Mouse (Mus musculus) natural killer cell, adult 2 months (primary cell): ENCODE results near the gene Tspan6.

Source experiments
- DNase-seq, 2 experiments: peaks; one replicate each; pipeline ENCODE4 v3.0.0; 2022; ENCODE audit warnings: low spot score in 2 of 2

Tspan6 gene

GRCm38 (mm10) chrX:133898014-133898542, at the start of gene Tspan6:
Tspan6 (minus strand) TSS chrX:133898429.
- peak; percentile 60 to 68 for DNase-seq

DNA sequence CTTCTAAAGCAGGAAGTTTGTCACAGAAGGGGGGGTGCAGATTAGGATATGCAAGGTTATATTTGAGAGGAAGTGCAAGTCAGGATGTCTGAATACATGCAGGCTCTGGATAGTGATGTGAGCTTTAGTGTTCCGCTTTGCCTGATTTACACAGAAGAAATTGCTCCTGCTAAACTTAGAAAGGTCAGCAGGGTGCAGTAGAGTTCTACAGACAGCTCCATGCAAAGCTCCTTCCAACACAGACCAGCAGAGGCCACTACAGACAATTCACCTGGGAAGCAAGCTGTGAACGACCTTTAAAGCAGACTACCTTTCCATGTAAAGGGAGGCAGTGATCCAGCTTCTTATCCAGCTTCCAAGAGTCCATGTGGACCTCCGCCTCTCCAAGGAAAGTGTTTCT, 49.2 kb upstream of the Tspan6 start:
- DNase-seq, result peak in 1 of 2 experiments; percentile 25

DNA sequence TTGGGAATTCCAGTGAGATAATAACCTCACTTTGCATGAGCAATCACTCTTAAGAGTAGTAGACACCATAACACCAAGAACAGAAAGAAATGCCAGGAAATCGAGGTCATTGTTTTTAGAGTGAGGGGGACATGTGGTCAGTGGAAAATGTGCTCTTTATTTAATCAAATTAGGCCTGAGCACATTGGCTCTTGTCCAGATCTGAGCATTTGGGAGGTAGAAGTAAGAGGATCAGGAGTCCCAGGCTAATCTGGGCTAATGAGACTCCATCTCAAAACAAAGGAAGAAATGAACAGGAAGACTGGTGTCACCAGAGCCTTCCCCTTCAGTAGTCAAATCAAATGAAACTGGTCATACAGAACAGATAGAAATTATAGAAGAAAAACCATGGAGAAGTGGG, 41.3 kb upstream of the Tspan6 start:
- DNase-seq, result no peak

DNA sequence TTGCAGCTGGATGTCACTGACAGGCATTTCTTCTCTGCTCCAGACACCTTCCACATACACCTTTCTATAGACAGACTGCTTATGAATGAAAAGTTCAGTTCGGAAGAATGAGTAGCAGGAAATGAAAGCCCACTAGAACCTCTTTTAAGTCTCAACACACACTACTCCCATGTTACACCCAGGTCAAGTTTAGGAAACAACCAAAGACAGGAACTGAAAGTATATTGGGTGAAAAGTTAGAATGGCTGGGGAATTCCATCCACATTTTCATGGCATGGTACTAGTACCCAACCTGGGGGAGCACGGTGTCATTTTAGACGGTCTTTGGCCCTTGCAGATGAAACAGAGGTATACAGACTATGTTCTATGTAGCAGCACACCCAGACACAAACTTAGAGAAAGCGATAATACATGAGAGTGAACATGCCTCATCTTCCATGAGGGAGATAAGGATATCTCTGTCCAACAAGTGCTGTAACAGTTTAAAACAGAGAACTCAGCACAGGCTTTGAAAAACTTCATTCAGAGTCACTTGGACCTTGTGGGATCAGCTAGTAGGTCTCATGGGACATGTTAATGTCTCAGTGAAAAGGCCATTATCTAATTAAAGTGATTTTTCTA, 38.5 kb upstream of the Tspan6 start:
- no peak for DNase-seq

DNA sequence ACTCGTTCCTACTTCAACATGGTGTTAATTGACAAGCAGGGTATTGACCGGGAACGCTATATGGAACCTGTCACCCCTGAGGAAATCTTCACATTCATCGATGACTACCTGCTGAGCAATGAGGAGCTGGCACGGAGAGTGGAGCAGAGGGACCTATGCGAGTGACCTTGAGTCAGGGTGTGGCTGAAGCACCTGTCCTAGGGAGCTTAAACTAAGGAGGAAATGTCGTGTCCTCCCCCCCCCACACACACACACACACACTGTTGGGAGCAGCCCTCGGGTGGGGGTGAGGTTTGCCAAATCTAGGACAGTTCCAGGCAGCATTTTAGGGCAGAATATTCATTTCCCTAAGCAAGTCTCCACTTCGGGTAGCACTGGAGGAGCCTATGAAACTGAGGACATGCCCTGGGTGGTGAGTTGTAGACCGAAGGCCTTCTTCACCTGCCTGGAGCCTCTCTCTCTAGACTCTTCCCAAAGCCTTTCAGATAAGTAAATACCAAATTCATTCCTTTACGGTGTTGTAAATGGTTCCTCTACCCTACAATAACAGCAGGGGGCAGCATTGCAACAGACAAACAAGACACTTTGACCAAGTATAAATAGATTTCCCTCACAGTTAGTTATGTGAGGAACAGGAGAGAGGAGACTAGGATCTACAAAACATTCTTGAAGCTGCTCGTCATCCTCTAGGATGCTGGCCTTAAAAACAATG, 33.2 kb upstream of the Tspan6 start:
- DNase-seq, result peak in 1 of 2 experiments; percentile 3

DNA sequence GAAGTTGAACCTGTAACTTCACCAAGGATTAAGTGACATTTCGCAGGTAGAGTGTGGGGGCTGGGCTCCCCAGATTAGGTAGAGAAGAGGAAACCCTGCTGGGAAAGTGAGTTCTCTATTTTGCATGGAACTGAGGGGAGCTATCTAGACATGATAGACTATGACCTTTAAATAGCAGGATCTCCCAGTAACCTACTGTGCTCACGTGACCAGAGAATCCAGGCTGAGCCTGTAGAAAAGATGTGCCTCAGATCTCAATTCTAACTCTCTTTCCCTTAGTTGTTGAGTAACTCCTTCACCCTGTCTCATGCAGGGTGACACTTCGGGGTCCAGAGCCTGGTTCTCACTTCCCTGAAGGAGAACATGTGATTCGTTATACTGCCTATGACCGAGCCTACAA, 28.5 kb upstream of the Tspan6 start:
- DNase-seq, result no peak

GRCm38 (mm10) chrX:133921187-133921586, 23.0 kb upstream of the Tspan6 start:
- no peak for DNase-seq

DNA sequence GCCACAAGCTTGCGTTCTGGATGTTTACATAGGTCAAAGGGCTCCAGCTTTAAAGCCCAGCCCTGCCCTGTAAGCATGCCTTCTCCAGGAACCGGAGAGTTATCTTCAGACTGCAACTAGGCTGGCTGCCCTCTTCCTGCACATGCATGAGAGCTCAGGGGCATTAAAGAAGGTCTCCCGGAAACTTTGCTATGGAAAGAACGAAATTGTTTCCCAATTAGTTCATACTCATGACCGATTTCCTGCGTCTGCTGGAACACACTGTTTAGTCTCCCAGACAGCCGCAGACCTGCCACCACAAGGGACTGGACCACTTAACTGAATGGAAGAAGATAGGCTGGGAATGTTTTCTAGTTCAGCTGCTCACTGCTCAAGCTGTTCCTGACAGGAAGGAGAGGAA, 16.0 kb upstream of the Tspan6 start:
- no peak for DNase-seq

- DNase-seq, result no peak
Measured at GRCm38 (mm10) chrX:133913006-133913405, 14.8 kb upstream of the Tspan6 start.

DNA sequence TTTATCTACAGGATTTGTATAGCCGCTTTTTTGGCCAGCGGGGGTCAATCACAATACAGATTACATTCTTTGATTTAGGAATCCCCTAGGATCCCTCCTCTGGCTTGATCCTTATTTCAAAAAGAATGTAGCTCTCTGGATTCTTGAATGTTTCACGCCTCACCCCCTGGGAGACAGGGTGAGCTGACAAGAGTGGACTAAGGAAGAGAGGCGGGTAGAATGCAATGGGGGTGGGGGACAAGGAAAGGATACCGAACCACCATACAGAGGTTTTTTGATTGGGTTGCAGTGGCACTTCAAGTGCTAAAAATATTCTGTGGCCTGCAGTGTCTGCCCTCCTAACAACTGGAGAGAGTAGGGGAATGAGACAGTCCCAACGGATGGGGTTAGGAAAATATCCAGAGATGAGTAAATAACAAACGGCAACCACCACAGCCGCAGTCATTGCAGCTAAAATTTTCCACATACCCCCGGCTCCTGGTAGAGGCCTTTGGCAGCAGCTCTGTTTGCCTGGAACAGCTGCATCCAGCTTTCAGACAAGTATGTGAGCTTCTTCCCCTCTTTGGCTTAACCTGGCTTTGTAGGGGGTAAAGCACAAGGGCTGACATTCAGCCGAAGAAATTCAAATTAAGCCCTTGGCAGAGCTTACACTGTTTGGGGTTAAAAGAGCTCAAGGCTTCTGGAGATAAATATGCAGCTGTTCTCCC, 13.3 kb upstream of the Tspan6 start:
- DNase-seq, result no peak

- DNase-seq, result no peak
Measured at GRCm38 (mm10) chrX:133908261-133908660, 10.0 kb upstream of the Tspan6 start, which contains the start of gene Srpx2. Srpx2 (plus strand) TSS chrX:133908426.

GRCm38 (mm10) chrX:133888111-133888510, 10.1 kb downstream of the Tspan6 start:
- no peak for DNase-seq

- no peak for DNase-seq
Measured at GRCm38 (mm10) chrX:133887308-133887707, 10.9 kb downstream of the Tspan6 start.

DNA sequence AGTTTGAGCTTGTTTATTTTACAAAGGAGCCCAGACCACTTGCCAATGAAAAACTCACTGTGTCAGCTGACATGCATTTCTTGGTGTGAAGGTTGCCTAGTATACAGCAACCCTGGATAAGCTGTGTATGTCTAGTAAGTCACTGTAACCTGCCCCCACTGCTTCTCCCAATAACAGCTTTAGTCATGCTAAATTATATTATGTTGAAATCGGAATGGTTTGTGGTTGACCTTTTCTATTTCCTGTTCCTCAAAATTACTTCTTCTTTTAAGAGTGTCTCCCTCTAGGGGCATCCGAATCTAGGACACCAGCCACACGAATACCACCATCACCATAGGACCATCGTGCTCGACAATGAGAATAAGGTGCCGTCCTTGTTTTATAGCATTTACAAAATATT, 28.5 kb downstream of the Tspan6 start:
- DNase-seq, result no peak

- DNase-seq, result no peak
Measured at GRCm38 (mm10) chrX:133853637-133854036, 44.6 kb downstream of the Tspan6 start.

- no peak for DNase-seq
Measured at GRCm38 (mm10) chrX:133850680-133851079, 47.5 kb downstream of the Tspan6 start, which contains the start of gene Tnmd. Tnmd (plus strand) TSS chrX:133850980.
